Mouse (Mus musculus) telencephalon, adult 2 months (tissue): ENCODE data around the gene Rassf3.

Experiments used
- DNase-seq: peaks from one replicate; pipeline ENCODE4 v3.0.0-alpha.2; 2011; ENCODE audit warnings: low read depth, low spot score

Gene Rassf3

DNA sequence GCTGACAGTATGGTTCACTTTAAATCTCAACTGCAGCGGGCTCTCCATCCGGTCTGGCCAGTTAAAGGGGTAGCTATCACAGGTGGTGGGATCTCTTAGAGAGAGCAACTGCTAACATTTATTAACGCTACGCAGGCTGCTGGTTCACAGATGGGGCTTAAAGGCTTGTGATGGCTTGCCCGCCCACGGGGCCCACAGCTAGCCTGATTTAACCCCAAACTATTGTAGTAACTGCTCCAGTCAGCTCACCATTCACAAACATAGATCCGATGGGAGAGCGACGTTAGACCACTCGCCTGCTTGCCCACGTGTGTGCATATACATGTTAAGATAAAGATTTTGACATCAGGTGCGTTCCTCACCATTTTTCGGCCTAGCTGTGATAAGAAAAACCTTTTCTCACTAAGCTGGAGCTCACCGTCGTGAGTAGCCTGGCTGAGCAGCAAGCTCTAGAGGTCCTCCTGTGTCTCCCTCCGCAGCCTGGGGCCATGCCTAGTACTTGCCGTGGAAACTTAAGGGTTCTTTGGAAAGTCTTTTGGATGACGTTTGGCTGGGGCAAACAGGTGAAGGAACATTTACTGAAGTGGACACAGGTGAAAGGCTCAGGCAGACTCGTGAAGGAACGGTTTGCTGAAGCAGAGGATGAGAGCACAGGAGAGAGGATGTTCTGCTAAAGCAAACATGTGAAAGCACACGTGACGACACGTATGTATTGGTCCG, 13.8 kb downstream of the Rassf3 start:
- no peak for DNase-seq

DNA sequence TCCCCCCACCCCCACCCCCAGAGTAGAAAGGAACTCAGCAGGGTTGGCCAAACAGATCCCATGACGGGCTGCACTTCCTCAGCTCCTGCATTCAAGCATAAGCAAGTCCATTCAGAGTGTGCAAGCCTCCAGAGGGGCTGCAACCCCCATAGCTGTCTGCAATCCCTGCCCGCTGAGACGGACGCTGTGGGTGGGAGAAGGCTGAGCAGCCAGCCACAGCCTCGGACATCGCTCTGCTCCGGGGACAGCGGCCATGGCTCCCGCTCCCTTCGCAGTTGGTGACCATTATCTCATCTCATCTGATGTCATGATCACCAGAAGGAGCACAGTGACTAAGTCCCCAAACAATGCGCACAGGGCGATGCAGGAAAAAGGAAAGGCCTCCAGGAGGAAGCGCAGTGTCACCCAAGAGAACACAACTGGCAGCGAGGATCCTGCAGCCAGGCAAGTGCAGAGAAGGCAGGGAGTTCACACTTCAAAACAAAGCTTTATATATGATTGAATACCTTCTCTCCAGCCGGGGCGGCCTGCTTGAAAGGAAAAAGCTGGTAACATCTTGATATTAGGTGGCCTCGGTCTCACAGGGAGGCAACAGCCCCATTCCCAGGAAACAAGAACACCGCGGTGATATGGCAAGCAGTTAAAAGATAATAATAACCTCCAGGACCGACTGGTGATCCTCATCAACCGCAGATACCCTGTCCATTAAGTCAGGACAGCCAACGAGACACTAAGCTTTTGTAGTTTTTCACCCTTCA, 14.6 kb downstream of the Rassf3 start:
- no peak for DNase-seq

DNA sequence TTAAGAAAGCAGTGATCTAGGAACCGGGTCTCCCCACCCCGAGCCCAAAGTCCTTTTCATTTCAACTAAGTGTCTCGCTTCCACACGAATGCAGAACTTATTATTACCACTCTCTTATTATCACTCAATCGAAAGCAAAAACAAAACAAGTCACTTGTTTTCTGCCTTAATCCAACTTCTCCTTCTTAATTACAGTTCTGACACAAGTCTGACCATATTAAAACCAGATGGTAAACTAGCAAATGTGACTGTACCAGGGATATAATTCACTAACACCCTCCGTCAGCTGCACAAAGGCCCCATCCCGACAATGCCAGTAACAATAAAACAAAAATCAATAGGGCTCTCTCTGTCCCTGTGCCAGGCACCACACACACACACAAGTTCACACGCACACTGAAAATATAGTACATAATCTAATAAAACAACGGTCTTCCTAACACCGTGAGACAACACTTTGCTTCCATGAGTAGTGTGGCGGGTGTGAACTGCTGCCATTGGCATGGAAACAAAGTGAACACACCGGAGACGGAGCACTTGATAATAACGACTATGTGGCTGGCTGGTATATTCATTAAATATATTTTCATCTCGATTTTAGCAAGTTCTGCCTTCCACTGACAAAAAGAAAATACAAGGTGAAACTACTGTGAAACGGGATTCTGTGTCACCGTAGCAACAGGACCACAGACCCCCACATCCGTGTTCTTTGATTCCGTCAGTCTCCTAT, 16.9 kb downstream of the Rassf3 start:
- DNase-seq: no peak

DNA sequence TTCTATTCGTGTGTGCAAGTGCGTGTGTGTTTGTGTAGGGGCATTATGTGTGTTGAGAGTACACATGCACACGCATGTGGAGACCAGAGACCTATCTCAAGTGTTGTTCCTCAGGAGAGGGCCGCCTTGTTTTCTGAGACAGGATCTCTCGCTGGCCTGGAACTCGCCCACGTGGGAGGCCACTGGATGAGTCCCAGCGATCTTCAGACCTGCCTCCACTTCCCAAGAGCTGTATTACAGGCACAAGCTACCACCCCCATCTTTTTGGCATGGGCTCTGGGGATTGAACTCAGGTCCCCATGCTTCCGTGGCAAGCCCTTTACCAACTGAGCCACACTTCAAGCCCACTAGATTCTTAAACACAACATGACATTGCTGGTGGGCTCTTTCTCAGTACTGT, 17.7 kb downstream of the Rassf3 start:
- no peak for DNase-seq

DNA sequence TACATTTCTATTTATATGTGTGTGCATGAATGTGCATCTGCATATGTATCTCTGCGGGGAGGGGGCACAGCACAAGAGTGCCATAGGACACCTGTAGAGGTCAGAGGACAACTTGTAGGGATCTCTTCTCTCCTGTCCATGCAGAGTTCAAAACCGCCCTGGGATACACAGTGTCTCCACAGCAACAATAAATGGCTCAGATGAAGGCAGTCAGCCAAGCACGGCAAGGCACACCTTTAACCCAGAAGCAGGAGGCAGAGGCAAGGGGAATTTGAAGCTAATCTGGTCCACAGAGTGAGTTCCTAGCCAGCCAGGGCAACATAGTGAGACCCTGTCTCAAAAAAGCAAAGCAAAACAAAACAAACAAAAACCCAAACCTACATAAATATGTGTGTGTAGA, 18.8 kb downstream of the Rassf3 start:
- no peak for DNase-seq

DNA sequence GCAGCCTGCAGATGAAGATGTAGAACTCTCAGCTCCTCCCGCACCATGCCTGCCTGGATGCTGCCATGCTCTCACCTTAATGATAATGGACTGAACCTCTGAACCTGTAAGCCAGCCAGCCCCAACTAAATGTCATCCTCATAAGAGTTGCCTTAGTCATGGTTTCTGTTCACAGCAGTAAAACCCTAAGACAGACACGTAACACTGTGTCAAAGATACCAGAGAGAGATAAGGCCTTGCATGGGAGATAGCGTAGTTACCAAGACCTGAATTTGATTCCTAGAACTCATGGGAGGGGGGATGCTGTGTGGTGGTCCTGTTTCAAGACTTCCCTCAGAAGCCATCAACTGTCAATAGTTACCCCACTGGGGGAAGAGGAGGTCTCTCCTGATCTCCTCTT, 20.6 kb downstream of the Rassf3 start:
- no peak for DNase-seq

DNA sequence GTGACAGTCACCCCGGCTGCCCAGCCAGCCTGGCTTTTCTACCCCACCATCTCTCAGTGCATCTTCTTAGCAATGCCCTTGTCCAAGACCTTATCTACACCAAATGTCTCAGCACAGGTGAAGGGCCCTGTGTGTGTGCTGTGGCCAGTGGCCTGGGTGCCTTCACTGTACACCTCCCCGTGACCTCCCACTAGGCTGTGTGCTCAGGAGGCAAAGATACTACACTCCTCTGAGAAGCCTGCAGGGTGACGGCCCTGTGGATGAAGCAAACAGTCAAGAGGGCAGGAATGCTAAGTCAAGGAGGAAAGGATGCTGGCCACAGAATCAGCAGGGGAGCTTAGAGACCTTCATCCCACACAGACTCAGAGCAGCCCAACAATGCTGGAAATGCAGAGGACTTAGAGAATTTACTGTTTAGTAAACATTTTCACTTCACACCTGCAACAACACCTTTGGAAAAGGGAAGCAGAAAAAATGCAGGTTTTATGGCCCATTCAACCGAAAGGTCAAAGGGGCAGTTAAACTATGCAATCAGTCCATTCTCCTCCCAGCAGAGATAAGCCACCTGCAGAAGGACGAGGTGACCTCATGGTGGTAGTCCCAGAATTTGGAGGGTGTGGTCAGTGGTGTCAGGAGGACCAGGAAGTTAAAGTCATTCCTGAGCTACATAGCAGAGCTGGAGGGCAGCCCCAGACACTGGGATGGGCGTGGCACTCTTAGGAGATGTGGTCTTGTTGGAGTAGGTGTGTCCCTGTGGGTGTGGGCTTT, 21.3 kb downstream of the Rassf3 start:
- no peak for DNase-seq

DNA sequence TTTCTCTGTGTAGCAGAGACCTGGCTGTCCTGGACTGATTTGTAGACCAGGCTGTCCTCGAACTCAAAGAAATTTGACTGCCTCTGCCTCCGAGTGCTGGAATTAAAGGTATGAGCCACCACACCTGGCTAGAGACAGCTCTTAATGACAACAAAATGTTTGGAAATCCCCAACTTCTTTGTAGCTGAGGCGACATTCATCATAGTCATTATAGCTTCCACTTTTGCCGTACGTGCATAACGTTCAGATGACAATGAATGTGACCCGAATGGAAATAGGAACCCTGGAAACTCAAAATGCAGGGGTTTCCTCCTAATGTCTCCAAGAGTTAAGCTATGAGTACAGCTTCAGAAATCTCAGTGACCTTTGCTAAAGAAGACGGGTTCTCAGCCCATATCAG, 22.1 kb downstream of the Rassf3 start:
- no peak for DNase-seq

DNA sequence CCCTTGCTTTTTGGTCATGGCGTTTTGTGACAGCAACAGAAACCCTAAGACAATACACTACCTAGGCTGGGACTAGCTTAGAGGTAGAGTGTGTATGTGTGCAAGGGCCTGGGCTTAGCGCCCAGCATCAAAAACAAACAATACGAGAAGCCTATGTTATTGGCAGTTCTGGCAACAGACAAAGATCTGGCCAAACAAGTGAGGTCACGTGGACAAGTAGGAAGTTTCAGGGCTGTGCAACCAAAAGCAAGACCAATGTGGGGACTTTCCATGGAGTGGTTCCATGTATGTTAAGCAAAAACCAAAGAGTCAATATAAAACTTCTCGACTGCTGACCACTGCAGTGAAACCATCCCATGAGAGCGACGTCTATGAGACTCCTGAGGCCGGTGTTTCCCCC, 30.3 kb downstream of the Rassf3 start:
- no peak for DNase-seq

DNA sequence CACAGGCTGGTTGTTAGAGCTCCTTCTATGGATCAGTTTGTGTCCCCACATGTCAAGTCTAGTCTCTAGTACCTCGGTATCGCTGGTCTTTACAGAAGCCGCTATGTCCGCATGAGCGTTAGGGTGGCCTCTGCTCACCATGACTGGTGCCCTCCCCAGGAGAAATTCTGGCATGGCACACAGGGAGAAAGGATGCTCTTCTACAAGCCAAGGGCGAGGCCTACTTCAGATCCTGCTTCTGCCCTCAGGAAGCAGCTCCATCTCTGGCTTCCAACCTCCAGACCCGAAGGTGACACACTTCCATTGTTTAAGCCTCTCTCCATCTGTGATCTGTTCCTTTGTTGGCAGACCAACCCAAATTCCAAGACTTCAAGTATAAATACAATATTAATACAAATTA, 31.9 kb downstream of the Rassf3 start:
- DNase-seq: no peak

DNA sequence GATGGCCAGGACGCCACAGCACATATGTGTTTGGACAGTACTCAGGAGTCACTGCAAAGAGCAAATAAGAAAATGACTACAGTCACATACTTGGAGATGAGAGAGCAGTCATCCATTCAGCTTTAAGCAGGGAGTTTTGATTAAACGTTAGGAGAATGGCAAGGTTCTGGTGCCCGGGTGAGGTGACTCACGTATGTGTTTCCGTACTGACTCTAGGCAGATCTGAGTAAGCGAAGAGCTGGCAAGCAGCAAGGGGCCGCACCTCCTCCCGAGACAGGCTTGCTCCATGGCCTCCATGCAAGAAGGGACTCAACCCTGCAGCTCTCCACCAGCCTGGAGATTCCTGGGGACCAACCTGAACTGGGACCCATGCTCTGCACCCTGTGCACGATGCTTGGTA, 32.4 kb downstream of the Rassf3 start:
- DNase-seq: no peak

DNA sequence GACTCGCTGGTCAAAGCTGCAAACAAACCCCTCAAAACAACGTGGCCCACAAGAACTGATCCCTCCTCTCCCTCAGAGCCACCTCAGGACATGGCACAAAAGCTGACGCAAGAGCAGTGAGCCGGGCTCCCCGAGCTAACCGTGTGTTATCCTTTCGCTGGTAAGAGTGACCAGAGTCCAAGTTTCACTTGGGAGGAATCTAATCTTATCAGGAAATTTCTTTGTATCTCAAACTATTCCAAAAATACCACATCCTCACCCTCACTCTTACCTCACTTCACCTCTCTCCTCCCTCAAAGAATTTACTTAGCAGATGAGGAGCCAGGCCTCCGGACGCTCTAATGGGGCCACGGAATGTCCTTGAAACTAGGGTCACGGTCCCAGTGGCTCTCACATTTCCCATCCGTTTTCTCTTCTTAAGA, 36.8 kb downstream of the Rassf3 start:
- DNase-seq: no peak

DNA sequence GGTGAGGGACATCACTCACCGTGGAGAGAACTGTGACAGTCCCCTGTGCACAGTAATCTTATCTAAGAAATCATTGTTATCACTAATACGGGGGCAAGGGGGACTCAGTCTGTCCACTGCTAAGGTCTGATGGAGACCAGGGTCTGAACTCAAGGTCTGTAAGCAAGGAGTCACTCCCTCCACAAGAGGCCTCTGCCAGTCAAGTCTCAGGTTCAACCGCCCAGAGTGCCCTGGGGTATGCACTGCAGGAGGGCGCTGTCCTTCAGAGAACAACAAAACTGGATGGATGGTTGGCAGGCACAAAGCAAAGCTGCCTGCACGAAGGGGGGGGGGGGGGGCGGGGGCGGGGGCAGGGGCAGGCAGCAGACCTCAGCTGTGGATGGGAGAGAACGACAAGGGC, 38.0 kb downstream of the Rassf3 start:
- DNase-seq: no peak

DNA sequence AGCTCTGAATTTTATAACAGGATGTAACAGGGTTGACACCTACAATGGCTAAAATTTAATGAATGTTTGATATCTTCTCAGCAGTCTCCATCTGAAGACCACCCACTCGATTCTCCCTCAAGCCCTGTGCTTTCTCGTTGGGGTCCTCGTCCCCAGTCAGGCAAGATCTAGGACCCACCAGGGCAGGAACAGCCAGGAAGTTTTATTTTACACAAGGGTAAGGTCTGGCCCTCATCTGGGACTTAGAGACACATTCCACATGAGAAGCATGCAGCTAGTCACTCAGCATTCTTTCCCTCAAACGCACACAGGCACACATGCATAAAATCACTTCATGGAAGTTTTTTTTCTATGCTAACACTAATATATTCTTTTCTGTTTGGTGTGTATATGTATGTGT, 39.5 kb downstream of the Rassf3 start:
- no peak for DNase-seq

DNA sequence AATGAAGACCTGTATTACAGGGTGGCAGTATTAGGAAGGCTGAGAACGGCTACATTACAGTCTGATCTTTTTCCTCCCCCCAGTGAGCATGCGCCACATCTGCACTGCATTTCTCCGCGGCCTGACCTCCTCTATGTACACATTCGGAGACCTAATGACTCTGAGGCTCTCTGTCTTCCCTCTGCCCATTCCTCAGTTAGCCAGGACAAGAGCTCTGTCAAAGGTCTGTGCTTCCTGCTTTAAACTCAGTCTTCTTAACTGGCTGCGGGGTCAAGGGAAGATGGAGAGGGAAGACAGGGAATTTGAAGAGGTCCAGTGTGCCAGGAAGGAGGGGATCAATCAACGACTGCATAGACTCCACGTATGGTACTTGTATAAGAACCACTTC, 39.9 kb downstream of the Rassf3 start:
- no peak for DNase-seq

DNA sequence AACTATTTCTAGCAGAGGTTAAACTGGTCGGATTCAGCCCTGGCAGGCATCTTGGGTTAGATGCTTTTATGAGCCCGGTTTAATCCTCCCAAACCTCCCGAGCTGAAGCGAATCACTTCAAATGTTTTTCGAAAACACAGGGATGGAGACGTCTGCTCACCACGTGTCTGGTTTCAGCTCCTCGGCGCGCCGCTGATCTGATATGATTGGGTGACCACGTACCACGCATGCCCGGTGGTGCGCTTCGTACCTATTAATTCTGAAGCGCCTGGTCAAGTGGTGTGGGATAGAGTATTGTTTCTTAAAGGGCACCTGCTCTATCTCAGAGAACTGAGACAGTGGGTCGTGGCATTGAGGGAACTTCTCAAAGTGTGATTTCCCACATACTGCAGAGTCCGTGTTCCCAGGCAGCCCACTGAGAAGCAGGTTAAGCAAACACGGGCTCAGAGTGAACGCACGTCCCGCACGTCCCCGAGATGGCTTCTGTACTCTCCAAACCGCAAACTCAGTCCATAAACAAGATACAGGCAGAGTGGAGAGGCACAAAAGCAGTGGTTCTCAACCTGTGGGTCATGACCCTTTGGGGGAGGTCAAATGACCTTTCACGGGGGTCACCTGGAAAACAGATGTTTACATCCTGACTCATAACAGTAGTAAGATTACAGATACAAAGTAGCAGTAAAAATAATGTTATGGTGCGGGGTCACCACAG, 40.4 kb downstream of the Rassf3 start:
- DNase-seq: no peak

DNA sequence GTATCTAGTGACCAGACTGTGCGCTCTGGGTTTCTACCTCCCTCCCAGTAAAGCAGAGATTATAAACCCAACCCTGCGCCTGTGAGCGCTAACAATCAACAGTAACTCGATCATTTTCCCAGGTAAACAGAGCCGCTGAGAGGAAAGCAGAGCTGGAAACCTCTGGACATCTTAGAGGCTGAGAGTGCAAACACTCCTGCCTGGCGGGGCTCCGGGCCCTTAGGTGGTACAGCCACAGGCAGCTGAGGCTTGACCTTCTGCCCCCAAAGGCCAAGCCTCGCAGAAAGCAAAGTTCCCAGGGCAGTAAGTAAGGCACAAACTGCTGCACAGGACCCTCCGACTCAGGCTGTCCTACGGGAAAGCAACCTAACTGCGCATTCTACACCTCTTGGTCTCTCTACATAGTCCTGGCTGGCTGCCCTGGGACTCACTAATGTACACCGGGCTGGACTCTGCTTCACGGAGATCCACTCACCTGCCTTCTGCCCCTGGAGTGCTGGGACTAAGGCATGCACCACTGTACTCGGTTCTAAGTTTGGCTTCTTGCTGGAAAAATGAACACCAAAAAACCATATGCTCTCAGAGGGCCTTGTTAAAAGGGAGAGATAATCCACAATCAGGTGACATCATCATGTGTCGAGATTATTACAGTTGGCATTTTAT, 41.6 kb downstream of the Rassf3 start:
- DNase-seq: no peak

DNA sequence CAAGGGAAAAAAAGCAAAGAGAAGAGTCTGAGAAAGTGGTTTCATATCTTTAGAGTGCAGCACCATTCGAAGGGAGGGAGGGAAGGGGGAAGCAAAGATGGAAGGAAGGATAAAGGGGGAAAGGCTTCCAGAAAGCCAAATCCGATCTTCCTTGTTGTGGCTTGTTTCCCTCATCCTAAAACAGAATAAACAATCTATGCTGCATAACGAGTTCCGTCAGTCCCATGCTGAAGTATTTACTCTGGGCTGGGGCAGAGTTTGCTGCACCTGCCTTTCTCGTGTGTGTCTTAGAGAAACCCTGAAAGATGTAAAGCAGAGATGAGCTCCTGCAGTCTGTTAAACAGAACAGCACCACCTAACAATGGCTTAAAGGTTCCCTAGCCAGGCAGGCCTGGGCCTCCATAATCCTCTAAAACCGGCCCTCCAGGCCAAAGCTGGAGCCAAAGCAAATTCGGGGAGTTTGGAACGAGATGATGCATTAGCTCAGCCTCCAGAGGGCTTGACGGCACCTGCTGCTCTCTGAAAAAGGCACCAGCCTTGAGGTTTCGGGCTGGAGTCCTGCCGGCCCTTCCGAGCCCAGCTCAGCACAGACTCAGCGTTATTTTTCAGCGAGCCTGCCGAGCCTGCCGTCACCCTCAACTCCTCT, 43.4 kb downstream of the Rassf3 start:
- no peak for DNase-seq

DNA sequence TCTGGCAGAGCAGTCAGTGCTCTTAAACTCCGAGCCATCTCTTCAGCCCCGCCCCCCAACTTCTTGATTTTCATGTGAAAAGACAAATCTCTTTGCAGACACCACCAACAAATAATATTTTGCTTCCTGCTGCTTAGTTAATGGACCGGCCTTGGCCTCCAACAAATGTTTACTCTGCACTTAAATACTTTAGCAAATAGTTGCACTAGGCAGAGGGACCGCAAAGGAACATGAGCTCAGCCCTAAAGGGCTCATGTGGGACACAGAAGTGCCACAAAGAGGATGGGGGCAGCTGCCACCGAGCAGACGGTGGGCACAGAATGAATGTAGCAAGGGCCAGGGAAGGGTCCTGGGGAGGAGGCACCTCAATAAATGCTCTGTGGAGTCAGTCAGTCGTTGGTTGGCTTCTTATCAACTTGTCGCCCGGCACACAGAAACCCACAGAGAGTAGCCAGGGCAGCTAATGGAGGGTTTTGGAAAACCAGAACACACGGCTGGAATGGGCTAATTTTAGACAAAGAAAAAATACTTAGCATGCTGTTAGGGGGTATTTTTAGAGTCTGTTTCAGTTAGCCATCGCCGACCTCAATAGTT, 44.0 kb downstream of the Rassf3 start:
- DNase-seq: no peak
